Mouse (Mus musculus) CD4-positive, CD25-positive, alpha-beta regulatory T cell, adult 4 months (primary cell): Measurements from ENCODE around the gene Bag6. TPM values are rescaled to one million over a fixed set of nuclear protein-coding genes. Genes with fewer than 3 reads are reported as not detected.
A peak's percentile ranks its signal among the peaks of the same experiment; 100 is the strongest.

Experiments
- ATAC-seq: one replicate; pipeline ENCODE4 v1.8.0; 2017
- polyA plus RNA-seq, 2 experiments: library from polyadenylated mRNA; unstranded; fragments of 100-300 nt; shearing (Covaris generic); gene quantifications; one replicate each; pipeline ENCODE4 v1.2.1; 2017

The Bag6 gene
- polyA plus RNA-seq, 2 experiments from 2014 or later, result 16.9 to 31.5 TPM

DNA sequence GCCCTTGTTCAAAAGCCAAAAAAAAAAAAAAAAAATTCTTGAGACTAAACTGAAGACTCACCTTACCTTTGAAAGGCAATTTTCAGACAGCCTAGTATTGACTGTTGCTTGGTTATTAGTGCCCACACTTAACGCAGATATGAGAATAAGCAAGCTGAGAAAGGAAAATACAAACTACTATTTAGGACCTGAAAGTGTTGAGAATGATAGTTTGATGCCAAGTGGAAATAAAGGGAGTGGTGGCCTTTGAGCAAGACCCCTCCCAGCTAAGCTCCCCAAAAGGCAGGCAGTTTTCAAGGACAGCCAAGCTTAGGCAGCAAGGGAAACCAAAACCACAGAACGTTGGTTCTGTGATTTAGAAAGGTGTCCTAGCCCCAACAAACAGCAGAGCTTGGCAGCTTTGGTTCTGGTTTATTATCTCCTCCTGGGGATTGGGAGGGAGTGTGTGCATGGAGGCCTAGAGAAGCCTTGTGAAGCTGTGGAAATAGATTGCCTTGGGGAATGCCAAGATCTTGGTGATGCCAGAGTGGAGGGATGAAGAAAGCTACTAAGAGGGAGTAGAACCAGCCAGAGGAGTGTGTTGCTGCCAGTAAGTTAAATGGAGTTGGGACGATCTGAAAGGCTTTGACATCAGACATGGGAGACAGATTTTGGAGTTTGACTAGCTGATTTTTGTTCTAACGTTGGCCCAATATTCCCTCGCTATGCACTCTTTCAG lies 13.1 kb downstream of the Bag6 start:
- no peak for ATAC-seq

DNA sequence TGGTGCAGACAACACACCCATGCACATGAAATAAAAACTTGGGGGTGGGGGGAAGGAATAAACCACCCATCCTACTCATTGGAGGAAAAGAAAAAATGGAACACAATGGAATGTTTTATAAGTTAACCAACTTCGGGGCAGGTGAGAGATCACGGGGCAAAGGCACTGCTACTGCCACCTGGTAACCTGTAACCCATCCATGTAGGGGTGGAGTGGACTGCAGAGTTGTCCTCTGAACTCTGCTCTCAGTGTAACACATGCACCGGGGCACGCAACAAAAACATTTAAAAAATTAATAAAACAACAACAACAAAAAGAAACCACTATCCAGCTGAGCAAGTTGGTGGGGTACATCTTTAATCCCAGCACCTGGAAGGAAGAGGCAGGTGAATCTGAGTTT lies 17.1 kb downstream of the Bag6 start:
- ATAC-seq, result no peak

- no peak for ATAC-seq
Measured at GRCm38 (mm10) chr17:35153077-35153476, 18.1 kb downstream of the Bag6 start.

DNA sequence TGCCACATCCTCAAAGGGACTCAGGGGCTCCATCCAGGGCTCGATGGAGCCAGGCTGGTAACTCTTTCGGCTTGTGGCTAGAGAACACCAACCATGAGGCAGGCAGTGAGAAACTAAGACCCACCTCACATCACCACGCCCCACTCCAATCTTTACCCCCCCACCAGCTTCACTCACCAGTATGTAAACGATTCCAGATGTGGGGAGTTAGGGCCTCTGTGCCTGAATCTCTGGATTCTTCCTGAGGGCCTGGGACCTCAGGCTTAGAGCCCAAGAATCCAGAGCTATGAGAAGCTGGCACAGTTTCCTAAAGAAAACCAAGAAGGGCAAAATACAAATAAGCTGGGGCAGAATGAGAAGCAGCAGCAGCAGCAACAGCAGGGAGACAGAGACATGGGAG lies 19.0 kb downstream of the Bag6 start:
- ATAC-seq, result no peak

- ATAC-seq, result no peak
Measured at GRCm38 (mm10) chr17:35154616-35155015, 19.6 kb downstream of the Bag6 start.

DNA sequence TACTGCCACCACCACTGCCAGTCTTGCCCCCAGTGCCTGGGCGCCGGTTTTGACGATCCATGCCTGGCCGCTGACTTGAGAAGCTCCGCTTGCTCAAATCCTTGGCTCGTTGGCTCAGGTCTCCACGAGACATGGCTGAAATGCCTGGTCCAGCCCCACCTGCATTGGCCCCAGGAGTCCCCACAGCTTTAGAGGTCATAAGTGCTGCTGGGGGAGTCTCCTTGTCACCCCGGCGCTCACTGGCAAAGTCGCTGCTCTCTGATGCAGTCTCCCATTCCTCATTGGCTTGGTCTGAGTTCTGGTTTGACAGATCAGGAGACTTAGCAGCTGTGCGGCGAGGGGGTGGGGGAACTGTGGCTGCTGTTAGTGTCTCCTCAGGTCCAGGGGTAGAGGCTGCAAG lies 20.5 kb downstream of the Bag6 start:
- ATAC-seq, result no peak

DNA sequence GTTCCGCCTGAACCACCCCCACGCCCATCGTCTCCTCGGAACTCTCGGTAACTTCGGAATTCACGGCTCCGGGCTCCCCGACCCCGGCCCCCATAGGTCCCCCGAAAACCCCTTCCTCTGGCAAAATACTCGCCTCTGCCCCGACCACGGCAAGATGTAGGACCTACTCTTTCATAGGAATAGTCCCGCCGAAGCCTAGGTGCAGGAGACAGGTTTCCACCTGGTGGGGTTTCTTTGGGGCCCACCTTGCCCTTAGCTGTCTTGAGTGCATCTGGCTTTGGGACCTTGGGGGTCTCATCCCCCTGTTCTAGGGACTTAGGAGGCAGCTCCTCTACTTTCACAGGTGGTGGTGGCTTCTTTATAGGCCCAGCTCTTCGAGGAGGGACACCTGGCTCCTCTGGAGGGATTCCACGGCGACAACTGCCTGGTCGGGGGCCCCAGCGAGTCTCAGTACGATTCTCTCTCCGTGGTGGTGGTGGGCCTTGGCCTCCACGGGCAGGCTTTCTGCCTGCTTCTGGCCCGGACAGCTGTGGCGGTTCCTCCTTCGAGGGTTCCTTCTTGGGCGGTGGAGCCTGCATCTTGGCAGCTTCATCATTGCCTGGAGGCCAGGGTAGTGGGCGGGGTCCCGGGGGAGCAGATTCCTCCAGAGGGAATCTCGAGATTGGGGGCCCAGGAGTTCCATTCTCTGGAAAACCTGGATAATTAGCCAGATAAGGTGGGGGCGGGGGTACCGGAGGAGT lies 21.7 kb downstream of the Bag6 start:
- ATAC-seq, result no peak

GRCm38 (mm10) chr17:35157254-35157653 lies 22.3 kb downstream of the Bag6 start:
- no peak for ATAC-seq

DNA sequence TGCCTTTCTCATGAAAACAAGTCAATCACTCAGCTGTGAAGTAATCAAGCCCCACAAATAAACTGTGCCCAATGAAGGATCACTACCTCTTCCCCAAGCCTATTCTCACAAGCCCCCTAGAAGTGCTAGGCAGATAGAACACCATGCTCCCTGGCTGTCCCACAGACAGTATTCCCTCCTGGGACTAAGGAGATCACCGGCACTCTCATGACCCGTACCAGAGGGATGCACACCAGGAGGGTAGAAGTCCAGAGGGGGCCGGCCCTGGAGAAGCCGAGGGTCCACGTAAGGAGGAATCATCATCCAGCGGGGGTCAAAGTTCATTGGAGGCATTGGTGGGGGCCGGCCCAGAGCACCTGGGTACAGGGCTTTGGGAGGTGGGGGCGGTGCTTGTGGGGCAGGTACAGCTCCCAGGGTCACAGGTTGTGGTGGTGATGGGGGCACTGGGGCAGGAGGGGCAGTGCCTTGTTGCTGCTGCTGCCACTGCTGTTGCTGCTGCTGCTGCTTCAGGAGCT lies 22.7 kb downstream of the Bag6 start:
- no peak for ATAC-seq

GRCm38 (mm10) chr17:35158850-35159593 lies 24.0 kb downstream of the Bag6 start:
- no peak for ATAC-seq

- no peak for ATAC-seq
Measured at GRCm38 (mm10) chr17:35159638-35160037, 24.7 kb downstream of the Bag6 start.

GRCm38 (mm10) chr17:35161421-35161820 lies 26.4 kb downstream of the Bag6 start:
- no peak for ATAC-seq

DNA sequence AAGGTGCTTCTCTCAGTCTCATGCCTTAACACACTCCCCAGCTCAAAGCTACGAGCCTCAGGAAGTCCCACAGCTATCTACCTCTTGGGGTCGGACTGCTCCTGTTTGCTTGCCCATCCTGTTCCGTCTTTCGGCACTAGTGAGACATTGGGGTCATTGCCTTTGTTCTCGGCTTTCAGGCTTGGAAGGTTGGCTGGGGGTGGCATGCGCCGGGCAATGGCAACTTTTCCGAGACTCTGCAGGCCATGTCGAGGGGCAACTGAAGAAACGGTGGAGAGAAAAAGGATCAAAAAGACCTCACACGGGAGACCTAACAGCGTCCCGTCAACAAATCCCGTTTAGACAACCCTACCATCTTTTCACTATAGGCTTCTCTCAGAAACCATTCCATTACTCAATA lies 27.1 kb downstream of the Bag6 start:
- no peak for ATAC-seq

DNA sequence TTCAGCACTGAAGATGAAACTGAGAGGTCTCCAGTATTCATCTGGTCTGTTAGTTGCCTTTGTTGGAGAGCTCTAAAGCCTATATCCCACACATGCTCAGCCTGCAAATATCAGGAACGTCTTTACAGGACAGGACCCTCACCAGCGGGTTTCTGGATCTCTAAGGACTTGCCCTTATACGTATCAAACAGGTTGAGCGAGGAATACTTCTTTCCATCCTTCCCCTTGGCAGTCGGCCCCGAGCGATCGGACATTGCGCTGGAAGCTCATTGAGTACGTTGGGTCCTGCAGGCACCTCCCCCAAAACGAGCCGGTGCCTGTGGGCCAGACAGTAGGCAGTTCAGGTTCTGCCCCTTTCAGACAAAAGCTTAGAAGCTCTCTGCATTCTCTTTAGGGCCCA lies 27.8 kb downstream of the Bag6 start:
- ATAC-seq, result no peak

- ATAC-seq, result no peak
Measured at GRCm38 (mm10) chr17:35163326-35164081, 28.5 kb downstream of the Bag6 start.

DNA sequence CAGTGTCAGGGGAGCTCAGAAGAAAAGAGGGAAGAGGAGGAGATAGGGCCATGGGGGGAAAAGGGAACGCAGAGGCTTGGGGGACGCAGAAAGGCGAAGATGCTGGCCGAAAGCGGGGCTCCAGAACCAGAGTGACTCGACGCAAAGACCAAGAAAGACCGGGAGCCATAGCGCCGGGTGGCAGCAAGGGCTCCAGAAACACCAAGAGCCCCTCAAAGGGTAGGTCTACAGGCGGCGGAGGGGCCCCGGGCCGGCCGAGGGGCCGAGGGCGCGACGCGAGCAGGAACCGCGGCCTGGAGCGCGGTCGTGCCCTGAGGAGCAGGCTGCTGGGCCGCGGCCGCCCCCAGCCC lies 29.2 kb downstream of the Bag6 start:
- ATAC-seq, result no peak

DNA sequence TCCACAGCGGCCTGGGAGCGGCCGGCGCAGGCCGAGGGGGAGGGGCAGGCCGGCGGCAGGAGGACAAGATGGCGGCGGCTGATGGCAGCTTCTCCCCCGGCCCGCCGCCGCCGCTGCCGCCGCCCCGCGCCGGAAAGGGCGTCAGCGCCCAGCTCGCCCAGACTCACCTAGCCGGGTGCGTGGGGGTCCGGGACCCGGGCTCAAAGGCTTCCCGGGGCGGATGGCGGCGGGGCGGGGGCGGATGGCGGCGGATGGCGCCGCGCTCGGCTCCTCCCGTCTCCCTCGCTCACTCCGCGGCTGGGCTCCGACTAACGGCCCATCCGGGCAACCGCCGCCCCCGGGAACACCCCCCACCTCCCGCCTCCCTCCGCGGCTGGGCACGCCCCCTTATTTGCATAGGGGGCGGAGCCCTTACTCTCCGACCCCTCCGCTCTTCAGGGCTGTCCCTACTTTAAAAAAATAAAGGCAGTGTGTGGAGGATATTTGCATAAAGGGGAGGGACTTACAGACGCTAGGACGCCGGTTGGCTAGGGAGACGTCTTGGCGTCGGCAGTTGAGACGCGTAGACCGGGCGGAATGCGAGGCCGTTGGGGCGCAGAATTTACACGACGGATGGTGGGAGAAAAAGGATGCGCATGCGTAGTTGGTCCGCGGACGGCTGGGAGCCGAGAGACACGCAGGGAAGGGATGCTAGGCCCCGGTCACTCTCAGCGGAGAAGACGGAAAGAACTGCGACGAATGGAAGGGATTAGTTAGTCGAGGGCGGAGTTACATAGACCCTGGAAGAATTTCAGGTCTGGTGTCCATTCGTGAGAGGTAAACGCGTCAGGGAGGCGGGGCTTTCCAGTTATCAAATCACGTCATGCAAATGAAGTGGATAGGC lies 29.8 kb downstream of the Bag6 start, which contains the start of gene Prrc2a:
Prrc2a (minus strand) TSS at position 330 of the 883 bp plus-strand sequence.
- ATAC-seq, result peak; percentile 90

- ATAC-seq, result peak; percentile 1
Measured at GRCm38 (mm10) chr17:35165451-35166155, 30.6 kb downstream of the Bag6 start.

- ATAC-seq, result no peak
Measured at GRCm38 (mm10) chr17:35166352-35167035, 31.5 kb downstream of the Bag6 start.

DNA sequence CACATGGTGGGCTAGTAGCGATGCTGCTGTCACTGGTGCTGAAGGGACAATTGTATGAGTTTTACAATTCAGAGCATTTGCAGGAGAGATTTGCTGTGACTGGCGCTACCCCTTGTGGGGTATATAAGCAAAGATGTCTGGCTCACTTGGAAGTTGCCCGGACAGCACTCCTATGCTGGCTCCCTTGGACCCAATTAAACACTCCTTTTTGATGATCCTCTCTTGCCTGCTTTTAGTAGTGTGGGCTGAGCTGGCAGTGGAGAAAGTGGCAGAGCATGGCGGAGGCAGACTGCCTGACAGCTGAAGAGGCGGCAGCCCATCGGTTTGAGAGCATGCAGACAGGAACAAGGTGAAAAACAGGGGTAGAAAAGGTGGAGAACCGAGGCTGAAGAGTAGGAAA lies 32.8 kb downstream of the Bag6 start:
- no peak for ATAC-seq
